Mouse (Mus musculus): ENCODE data around the gene Olfr1216.

DNA sequence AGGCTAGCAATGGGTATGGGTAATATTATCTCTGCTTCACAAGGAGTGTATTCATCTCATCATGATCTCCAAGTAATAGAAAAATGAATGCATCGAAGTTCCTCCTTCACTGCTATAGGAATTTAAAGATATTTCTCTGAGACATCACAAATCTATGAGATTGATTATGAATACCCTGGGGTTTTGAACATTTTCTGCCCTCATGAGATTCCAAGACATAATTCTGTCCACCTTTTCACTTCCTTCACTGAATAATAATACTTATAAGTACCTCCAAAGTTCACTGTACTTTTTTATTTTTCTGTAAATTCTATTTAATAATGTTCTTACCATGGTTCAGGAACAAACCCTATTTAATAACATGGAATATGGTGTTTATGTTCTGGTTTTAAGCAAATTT is 38.0 kb downstream of the Olfr1216 start, which contains the start of gene Gm13762:
- TF ChIP-seq CTCF (IDR thresholded peaks at IDR 0.05; ENCODE audit: low read depth) (no peak), EP300 (optimal IDR thresholded peaks at IDR 0.05) (no peak)

All from stomach, postnatal 0 days (tissue).